Mouse (Mus musculus) cerebellum, adult 2 months (tissue): ENCODE measurements at regions not wholly inside any gene's neighbourhood (a gene's known extent, or its start where the extent isn't known, plus 50 kb on each side); places are given as distances from the start of the nearest gene placed in this dataset.

Experiments
- CTCF ChIP-seq: fragments of 200-500 bp; IDR thresholded peaks from 2 replicates; pipeline ENCODE4 v1.5.1; 2011; ENCODE audit warnings: low read depth, mild to moderate bottlenecking, control low read depth, low read length, moderate library complexity, borderline replicate concordance; ENCODE audit not compliant: insufficient read depth
- POLR2A ChIP-seq: fragments of 200-500 bp; IDR thresholded peaks from 2 replicates; pipeline ENCODE4 v1.6.1; 2011; ENCODE audit warnings: low read length, control low read depth, borderline replicate concordance; ENCODE audit not compliant: insufficient read depth

- TF ChIP-seq POLR2A: no peak
- no peak for TF ChIP-seq CTCF
These were observed 330.4 kb upstream of the Ptger4 start for GRCm38 (mm10) chr15:5574366-5574765.
